Mouse (Mus musculus): ENCODE results near the gene Usp24.

Usp24 gene

GRCm38 (mm10) chr4:106474241-106474640, 158.2 kb downstream of the Usp24 start:
- DNase-seq (ENCODE audit: extremely low read depth, insufficient read length, low spot score) = no peak

GRCm38 (mm10) chr4:106480545-106480944, 164.5 kb downstream of the Usp24 start:
- no peak for DNase-seq (ENCODE audit: extremely low read depth, insufficient read length, low spot score)

GRCm38 (mm10) chr4:106483215-106483727, 167.3 kb downstream of the Usp24 start:
- DNase-seq (ENCODE audit: extremely low read depth, insufficient read length, low spot score) = no peak

- no peak for DNase-seq (ENCODE audit: extremely low read depth, insufficient read length, low spot score)
Observed at GRCm38 (mm10) chr4:106483831-106484230, 167.8 kb downstream of the Usp24 start.

GRCm38 (mm10) chr4:106490620-106491019, 174.6 kb downstream of the Usp24 start:
- no peak for DNase-seq (ENCODE audit: extremely low read depth, insufficient read length, low spot score)
